Mouse (Mus musculus) left cerebral cortex, postnatal 4 days (tissue): Measurements from ENCODE around the gene Uncx. TPM values are rescaled to one million over a fixed set of nuclear protein-coding genes. Genes with fewer than 3 reads are reported as not detected.

Source experiments
- DNase-seq: peaks from one replicate; pipeline ENCODE4 v3.0.0-alpha.2; 2022
- intact Hi-C: fragments of 180-260 bp; cut with DNase I; formaldehyde crosslinking; loops from one replicate; pipeline ENCODE4 v1.15.1; 2025
- total RNA-seq, 2 experiments: library from RNA; stranded (reverse); gene quantifications; 2 replicates each; pipeline ENCODE4 v1.2.3; 2021

Uncx gene
- under 1 TPM in 1 of 2 experiments, not detected in 1; 0.64 TPM for total RNA-seq

GRCm38 (mm10) chr5:139543214-139543613, at the start of gene Uncx:
TSS of gene Uncx (plus strand) at chr5:139543494.
- no peak for DNase-seq
- intact Hi-C loops, result no loop called here

DNA sequence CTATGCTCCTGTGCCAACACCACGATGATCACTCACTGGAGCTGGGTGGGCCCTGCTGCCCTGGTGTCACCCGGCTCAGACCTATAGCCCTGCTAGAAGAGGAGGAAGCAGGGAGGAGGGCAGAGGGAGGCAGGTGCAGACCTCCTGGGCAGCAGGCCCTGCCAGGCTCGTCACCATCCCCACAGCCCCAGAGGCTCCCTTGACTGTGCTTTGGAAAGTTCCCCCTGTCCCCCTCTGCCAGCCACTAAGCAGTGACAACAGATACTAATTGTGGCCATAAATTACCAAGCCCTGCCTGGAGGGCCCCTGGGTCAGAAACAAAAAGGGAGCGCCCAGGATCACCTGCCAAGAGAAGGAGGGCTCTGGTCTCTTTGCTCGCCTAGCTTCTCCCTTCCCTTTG, 49.6 kb upstream of the Uncx start:
- intact Hi-C loops, result no loop called here
- no peak for DNase-seq

- intact Hi-C loops, result no loop called here
- DNase-seq, result no peak
Observed at GRCm38 (mm10) chr5:139495019-139495669, 48.1 kb upstream of the Uncx start.

GRCm38 (mm10) chr5:139496939-139497338, 46.4 kb upstream of the Uncx start:
- DNase-seq, result no peak
- intact Hi-C loops, result no loop called here

DNA sequence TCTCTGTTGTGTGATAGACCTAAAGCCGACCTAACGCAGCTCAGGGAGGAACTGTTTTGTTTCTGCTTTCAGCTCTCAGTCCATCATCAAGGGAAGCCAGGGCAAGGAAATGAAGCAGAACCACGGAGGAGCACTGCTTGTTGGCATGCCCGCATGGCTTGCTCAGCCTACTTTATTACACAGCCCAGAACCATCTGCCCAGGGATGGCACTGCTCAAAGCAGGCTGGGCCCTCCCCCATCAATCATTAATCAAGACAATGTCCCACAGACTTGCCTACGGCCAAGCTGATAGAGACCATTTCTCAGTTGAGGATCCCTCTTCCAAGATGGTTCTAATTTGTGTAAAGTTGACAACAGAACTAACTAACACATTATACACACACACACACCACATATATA, 44.5 kb upstream of the Uncx start:
- intact Hi-C loops, result no loop called here
- peak; percentile 50 for DNase-seq

DNA sequence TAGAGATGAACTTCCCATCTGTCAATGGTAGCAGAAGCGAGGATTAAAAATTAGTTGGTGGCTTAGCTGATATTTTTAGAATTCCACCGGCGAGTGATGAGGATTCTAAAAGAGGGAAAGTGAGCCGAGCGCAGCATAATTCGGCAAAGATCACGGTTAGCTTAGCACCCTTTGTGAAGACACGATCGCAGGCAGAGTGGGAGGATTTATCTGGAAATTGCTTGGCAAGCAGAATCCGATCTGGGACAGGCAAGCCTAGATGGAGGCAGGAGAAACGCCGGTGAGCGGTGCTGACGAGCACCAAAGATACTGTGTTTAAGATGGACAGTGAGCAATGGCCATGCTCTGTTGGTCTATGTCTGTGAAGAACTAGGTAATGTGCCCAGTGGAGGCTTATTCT, 41.0 kb upstream of the Uncx start:
- DNase-seq, result no peak
- intact Hi-C loops, result no loop called here

DNA sequence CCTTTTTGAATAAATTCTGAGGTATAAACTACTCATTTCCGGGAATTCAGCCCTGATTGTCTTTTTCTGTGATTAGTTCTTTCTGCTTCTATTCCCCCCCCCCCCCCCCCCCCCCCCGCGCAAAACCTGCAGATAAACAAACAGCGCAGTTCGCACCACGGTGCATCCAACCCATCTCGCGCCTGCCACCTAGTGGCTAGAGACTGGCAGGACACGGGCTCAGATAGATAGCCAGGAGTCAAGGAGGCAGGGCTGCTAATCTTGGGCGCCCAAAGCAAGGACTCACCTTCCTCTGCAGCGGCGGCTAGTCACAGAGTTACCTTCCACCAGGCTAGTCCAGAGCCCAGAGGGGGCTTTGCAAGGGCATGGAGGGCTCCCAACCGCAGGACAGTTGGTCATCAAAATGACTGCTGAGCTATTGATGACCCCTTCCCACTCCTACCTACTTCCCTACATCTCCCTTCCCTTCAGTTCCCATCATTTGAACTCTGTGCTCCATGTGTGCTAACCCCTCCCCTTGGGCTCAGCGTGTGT, 38.2 kb upstream of the Uncx start:
- intact Hi-C loops, result no loop called here
- DNase-seq, result peak; percentile 87

DNA sequence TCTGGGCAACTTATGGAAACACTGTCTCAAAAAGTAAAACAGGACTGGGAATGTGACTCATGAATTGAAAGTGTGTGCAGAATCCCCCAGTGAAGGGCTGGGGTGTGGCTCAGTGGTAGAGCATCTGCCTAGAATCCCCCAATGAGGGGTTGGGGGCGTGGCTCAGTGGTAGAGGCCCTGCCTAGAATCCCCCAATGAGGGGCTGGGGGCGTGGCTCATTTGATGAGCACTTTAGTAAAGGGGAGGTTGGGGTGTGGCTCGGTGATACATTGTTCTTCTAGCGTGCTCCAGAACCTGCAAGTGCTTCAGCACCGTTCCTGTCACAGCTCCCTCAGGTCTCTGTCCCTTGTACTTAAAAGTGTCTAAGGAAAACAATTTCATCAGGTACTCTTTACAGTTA, 37.1 kb upstream of the Uncx start:
- intact Hi-C loops, result no loop called here
- no peak for DNase-seq

- DNase-seq, result no peak
- intact Hi-C loops, result no loop called here
Observed at GRCm38 (mm10) chr5:139510682-139511366, 32.5 kb upstream of the Uncx start.

DNA sequence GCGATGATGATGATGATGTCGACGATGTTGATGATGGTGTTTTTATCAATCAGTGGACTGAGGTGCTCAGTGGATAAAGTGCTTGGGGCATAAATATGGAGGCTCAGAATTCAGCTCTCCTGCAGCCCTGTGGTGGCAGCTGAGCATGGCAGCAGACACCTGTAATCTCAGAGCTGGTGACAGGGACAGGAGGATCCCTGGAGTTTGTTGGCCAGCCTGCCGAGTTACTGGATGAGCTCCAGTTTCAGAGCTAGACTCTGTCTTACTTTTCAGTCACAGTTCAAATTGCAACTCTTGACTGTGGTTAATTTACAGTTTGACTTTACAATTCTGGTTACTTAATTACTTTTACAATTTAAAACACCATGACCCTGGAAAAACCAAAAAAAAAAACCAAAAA, 31.1 kb upstream of the Uncx start:
- DNase-seq, result peak; percentile 29
- intact Hi-C loops, result no loop called here

GRCm38 (mm10) chr5:139516281-139516680, 27.0 kb upstream of the Uncx start:
- intact Hi-C loops, result no loop called here
- peak; percentile 77 for DNase-seq

GRCm38 (mm10) chr5:139520069-139520834, 23.0 kb upstream of the Uncx start:
- no peak for DNase-seq
- intact Hi-C loops, result no loop called here

DNA sequence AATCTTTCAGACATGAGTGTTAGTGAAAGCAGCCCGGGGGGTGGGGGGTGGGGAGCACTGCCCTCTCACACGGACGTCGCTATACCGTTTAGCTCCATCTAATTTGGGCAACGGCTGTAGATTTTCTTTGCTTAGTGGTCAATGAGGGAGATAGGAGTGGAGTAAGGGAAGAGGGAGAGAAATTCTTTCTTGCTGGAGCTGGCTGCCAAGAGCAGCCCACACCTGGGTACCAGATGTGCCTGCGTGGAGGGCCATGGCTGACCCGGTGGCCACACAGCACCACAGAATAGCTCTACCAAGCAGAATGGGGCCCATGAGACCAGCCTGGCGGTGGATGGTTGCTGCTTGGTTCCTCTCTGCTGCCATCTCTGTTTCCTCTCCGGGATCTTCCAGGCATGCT, 21.3 kb upstream of the Uncx start:
- intact Hi-C loops, result no loop called here
- DNase-seq, result no peak

- intact Hi-C loops, result no loop called here
- DNase-seq, result no peak
Observed at GRCm38 (mm10) chr5:139528851-139529250, 14.4 kb upstream of the Uncx start.

DNA sequence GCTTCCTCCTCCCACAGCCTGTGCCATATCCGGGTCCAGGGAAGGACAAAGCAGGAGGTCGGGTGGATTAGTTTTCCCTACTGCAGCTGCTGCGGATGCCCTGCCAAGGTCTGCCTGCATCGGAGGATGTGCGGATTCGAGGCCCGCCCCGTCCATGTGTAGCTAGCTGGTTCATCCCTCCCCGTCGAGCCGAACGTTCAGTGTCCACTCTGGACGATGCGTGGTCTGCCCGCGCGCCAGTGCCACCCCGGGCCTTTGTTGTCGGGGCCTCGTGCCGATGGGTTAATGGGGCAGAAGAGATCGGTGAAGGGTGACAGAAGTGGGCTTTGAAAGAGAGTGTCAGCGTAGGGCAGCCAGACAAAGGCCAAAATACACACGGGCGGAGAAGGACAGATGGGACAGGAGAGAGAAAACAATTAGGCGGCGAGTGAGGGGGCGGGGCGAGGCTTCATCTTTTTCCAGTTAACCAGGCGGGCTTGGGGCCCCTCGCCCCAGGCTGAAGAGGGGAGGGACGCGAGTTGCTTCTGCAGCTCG, 7.8 kb upstream of the Uncx start:
- intact Hi-C loops, result loop anchor here (10.0 kb wide), 2 partner anchors 129 to 219 kb away; no protein-coding TSS in a partner anchor
- peak; percentile 89 for DNase-seq

- intact Hi-C loops, result loop anchor here (10.0 kb wide), 2 partner anchors 128 to 218 kb away; no protein-coding TSS in a partner anchor
- DNase-seq, result peak; percentile 96
Observed at GRCm38 (mm10) chr5:139536211-139536910, 6.9 kb upstream of the Uncx start.

- DNase-seq, result no peak
- intact Hi-C loops, result loop anchor here (10.0 kb wide), 2 partner anchors 128 to 218 kb away; no protein-coding TSS in a partner anchor
Observed at GRCm38 (mm10) chr5:139536911-139537738, 6.2 kb upstream of the Uncx start.

DNA sequence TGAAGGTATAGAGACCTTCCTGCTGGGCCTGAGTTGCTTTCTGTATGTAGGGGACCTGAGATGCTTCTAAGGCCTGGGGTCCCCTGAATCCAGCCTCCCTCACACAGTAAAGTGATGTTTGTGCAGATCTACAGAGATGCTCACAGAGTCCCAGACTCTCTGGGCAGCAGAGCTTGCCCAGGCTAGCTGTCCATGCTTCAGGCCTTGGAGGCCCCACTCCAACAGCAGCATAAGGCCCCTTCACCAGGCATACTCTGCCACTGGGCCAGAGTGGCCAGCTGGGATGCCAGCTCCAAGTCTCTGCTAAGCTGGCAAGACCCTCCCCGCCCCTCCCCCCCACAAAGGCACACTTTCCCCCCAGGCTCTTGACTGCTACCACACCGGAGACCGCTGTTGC, 5.6 kb upstream of the Uncx start:
- peak; percentile 82 for DNase-seq

More for the DNA sequence above, 5.6 kb upstream of the Uncx start:
- intact Hi-C loops, result loop anchor here (10.0 kb wide), 2 partner anchors 127 to 217 kb away; no protein-coding TSS in a partner anchor
